Mouse (Mus musculus) erythroblast, embryonic 14.5 days (primary cell): ENCODE data around the gene Rlbp1.

ENCODE experiments used
- GATA1 ChIP-seq: IDR thresholded peaks from 2 replicates; pipeline ENCODE4 v1.6.1; 2012; ENCODE audit warnings: low read length, inconsistent platforms, mixed read lengths
- TAL1 ChIP-seq: IDR thresholded peaks from 3 replicates; pipeline ENCODE4 v1.6.1; 2012; ENCODE audit warnings: low read length, inconsistent platforms, mixed read lengths

- TF ChIP-seq GATA1 = no peak
- TF ChIP-seq TAL1 = no peak
These were observed 7.1 kb upstream of the Rlbp1 start for GRCm38 (mm10) chr7:79393924-79394323.
